Mouse (Mus musculus) erythroblast, embryonic 14.5 days (primary cell): Measurements from ENCODE around the gene Tspan18.

Experiments
- GATA1 ChIP-seq: IDR thresholded peaks from 2 replicates; pipeline ENCODE4 v1.6.1; 2012; ENCODE audit warnings: low read length, inconsistent platforms, mixed read lengths
- TAL1 ChIP-seq: IDR thresholded peaks from 3 replicates; pipeline ENCODE4 v1.6.1; 2012; ENCODE audit warnings: low read length, inconsistent platforms, mixed read lengths

- no peak for TF ChIP-seq TAL1
- TF ChIP-seq GATA1 = no peak
These were observed 55.9 kb downstream of the Tspan18 start for GRCm38 (mm10) chr2:93278181-93278975.
